Mouse (Mus musculus) CH12.LX (cell line): Measurements from ENCODE around the gene Zbtb33.

Source experiments
- CTCF ChIP-seq, 2 experiments: IDR thresholded peaks in 1 of 2; conservative IDR thresholded peaks in 1 of 2; 2 replicates each; pipeline ENCODE4 v1.5.1; 2011 to 2012; ENCODE audit warnings: low read depth in 2 of 2, low read length in 2 of 2, improper control_type of control experiment in 1 of 2, inconsistent platforms in 1 of 2, mild to moderate bottlenecking in 1 of 2, moderate library complexity in 1 of 2
- E2F4 ChIP-seq: IDR thresholded peaks from 2 replicates; pipeline ENCODE4 v1.6.1; 2011; ENCODE audit warnings: low read depth, low read length, improper control_type of control experiment; ENCODE audit not compliant: insufficient replicate concordance
- ELF1 ChIP-seq: IDR thresholded peaks from 2 replicates; pipeline ENCODE4 v1.6.1; 2014; ENCODE audit warnings: low read depth, mild to moderate bottlenecking, inconsistent platforms, low read length, improper control_type of control experiment
- EP300 ChIP-seq: IDR thresholded peaks from 2 replicates; pipeline ENCODE4 v1.6.1; 2011; ENCODE audit warnings: low read length, improper control_type of control experiment
- ETS1 ChIP-seq: conservative IDR thresholded peaks from 2 replicates; pipeline ENCODE4 v1.6.1; 2012; ENCODE audit warnings: low read depth, mild to moderate bottlenecking, inconsistent platforms, low read length, improper control_type of control experiment, moderate library complexity
- GABPA ChIP-seq: IDR thresholded peaks from 2 replicates; pipeline ENCODE4 v1.6.1; 2012; ENCODE audit warnings: low read depth, low read length, improper control_type of control experiment, inconsistent platforms; ENCODE audit not compliant: insufficient replicate concordance
- KAT2A ChIP-seq: IDR thresholded peaks from 2 replicates; pipeline ENCODE4 v1.6.1; 2012; ENCODE audit warnings: low read length, improper control_type of control experiment, inconsistent platforms; ENCODE audit not compliant: insufficient replicate concordance
- MAFK ChIP-seq: IDR thresholded peaks from 2 replicates; pipeline ENCODE4 v1.6.1; 2011; ENCODE audit warnings: low read length, improper control_type of control experiment; ENCODE audit not compliant: insufficient replicate concordance
- MYC ChIP-seq: IDR thresholded peaks from 2 replicates; pipeline ENCODE4 v1.6.1; 2011; ENCODE audit warnings: low read depth, mild to moderate bottlenecking, improper control_type of control experiment, low read length
- PAX5 ChIP-seq: IDR thresholded peaks from 2 replicates; pipeline ENCODE4 v1.6.1; 2012; ENCODE audit warnings: low read length, inconsistent platforms, mixed read lengths
- POLR2A ChIP-seq: IDR thresholded peaks from 2 replicates; pipeline ENCODE4 v1.6.1; 2011; ENCODE audit warnings: low read depth, mild to moderate bottlenecking, improper control_type of control experiment, low read length
- TCF12 ChIP-seq: IDR thresholded peaks from 2 replicates; pipeline ENCODE4 v1.6.1; 2014; ENCODE audit warnings: low read depth, mild to moderate bottlenecking, inconsistent platforms, low read length, improper control_type of control experiment
- ZKSCAN1 ChIP-seq: IDR thresholded peaks from 2 replicates; pipeline ENCODE4 v1.6.1; 2012; ENCODE audit warnings: low read depth, inconsistent platforms, low read length, improper control_type of control experiment, borderline replicate concordance
- ZNF384 ChIP-seq: IDR thresholded peaks from 2 replicates; pipeline ENCODE4 v1.6.1; 2012; ENCODE audit warnings: low read depth, low read length, improper control_type of control experiment, inconsistent platforms

- TF ChIP-seq E2F4 = no peak
- no peak for TF ChIP-seq ZKSCAN1
- peak; percentile 74 to 77 for TF ChIP-seq CTCF (conservative IDR thresholded peaks at IDR 0.05 in 1 of 2, IDR thresholded peaks at IDR 0.05 in 1 of 2; ENCODE audit: low read depth in 2 of 2, low read length in 2 of 2)
- TF ChIP-seq GABPA = no peak
- no peak for TF ChIP-seq POLR2A
- 0 out of 2 replicates have a peak, but pooled peaks have one; percentile 16 for TF ChIP-seq MYC
- no peak for TF ChIP-seq KAT2A
- no peak for TF ChIP-seq PAX5
- no peak for TF ChIP-seq ETS1
- no peak for TF ChIP-seq EP300
- no peak for TF ChIP-seq ZNF384
- no peak for TF ChIP-seq ELF1
- no peak for TF ChIP-seq TCF12
- no peak for TF ChIP-seq MAFK
Observed at GRCm38 (mm10) chrX:38237731-38238130, 48.1 kb downstream of the Zbtb33 start.
